Mouse (Mus musculus): Measurements from ENCODE around the gene Camsap3.
A peak's percentile ranks its signal among the peaks of the same experiment; 100 is the strongest.

- TF ChIP-seq CTCF (IDR thresholded peaks at IDR 0.05; ENCODE audit: control insufficient read depth, insufficient read depth, low read length): no peak
- peak; percentile 84; the same call in 1 of the 2 replicates for TF ChIP-seq POLR2A (IDR thresholded peaks at IDR 0.05; ENCODE audit: borderline replicate concordance, control insufficient read depth, low read depth, low read length)
Observed at GRCm38 (mm10) chr8:3621199-3621970, 34.3 kb downstream of the Camsap3 start, which contains the start of the genes Xab2 and Pet100.
